Mouse (Mus musculus) myocyte (in vitro differentiated cells): ENCODE data around the gene Olfr520. TPM values are rescaled to one million over a fixed set of nuclear protein-coding genes. Genes with fewer than 3 reads are reported as not detected.

Experiments
- H3K27me3 ChIP-seq: one replicate; pipeline ENCODE4 v1.6.1; 2011; ENCODE audit not compliant: control insufficient read depth, insufficient read depth, insufficient read length
- H3K36me3 ChIP-seq: one replicate; pipeline ENCODE4 v1.6.1; 2011; ENCODE audit not compliant: control insufficient read depth, insufficient read depth
- H3K4me2 ChIP-seq: one replicate; pipeline ENCODE4 v1.6.1; 2011; ENCODE audit warnings: low read depth, control low read depth
- H3K4me3 ChIP-seq: one replicate; pipeline ENCODE4 v1.5.1; 2011; ENCODE audit warnings: mild to moderate bottlenecking, control low read depth, moderate library complexity
- H3K79me2 ChIP-seq: one replicate; pipeline ENCODE4 v1.6.1; 2011; ENCODE audit not compliant: control insufficient read depth, insufficient read depth
- H3ac ChIP-seq: one replicate; pipeline ENCODE4 v1.6.1; 2011; ENCODE audit not compliant: control insufficient read depth, insufficient read length
- CEBPB ChIP-seq: IDR thresholded peaks from 2 replicates; pipeline ENCODE4 v1.6.1; 2011; ENCODE audit warnings: mild to moderate bottlenecking, moderate library complexity; ENCODE audit not compliant: poor library complexity, insufficient read depth, severe bottlenecking
- E2F4 ChIP-seq: IDR thresholded peaks from one replicate; pipeline ENCODE4 v1.6.1; 2011; ENCODE audit warnings: mild to moderate bottlenecking, control low read depth, moderate library complexity; ENCODE audit not compliant: insufficient read depth
- MAX ChIP-seq: IDR thresholded peaks from one replicate; pipeline ENCODE4 v1.6.1; 2011; ENCODE audit warnings: low read depth, mild to moderate bottlenecking, control low read depth
- MYOD1 ChIP-seq, 3 experiments: IDR thresholded peaks; one replicate each; pipeline ENCODE4 v1.6.1; 2011; ENCODE audit warnings: control low read depth in 2 of 3, low read depth in 2 of 3, mild to moderate bottlenecking in 2 of 3, moderate library complexity in 1 of 3; ENCODE audit not compliant: insufficient read length in 2 of 3, control insufficient read depth in 1 of 3
- MYOG ChIP-seq, 3 experiments: IDR thresholded peaks; one replicate each; pipeline ENCODE4 v1.6.1; 2011; ENCODE audit warnings: control low read depth in 2 of 3, low read depth in 2 of 3, mild to moderate bottlenecking in 2 of 3; ENCODE audit not compliant: insufficient read length in 2 of 3, control insufficient read depth in 1 of 3, insufficient read depth in 1 of 3
- POLR2A ChIP-seq: IDR thresholded peaks from one replicate; pipeline ENCODE4 v1.6.1; 2011; ENCODE audit warnings: low read depth, mild to moderate bottlenecking, control low read depth, moderate library complexity; ENCODE audit not compliant: insufficient read length
- POLR2AphosphoS2 ChIP-seq: IDR thresholded peaks from one replicate; pipeline ENCODE4 v1.6.1; 2011; ENCODE audit warnings: low read depth, control low read depth; ENCODE audit not compliant: insufficient read length
- REST ChIP-seq: IDR thresholded peaks from one replicate; pipeline ENCODE4 v1.6.1; 2011; ENCODE audit warnings: mild to moderate bottlenecking, control low read depth, moderate library complexity; ENCODE audit not compliant: insufficient read depth, insufficient read length
- SRF ChIP-seq: IDR thresholded peaks from one replicate; pipeline ENCODE4 v1.6.1; 2011; ENCODE audit warnings: low read depth; ENCODE audit not compliant: control insufficient read depth, insufficient read length
- TCF12 ChIP-seq: IDR thresholded peaks from one replicate; pipeline ENCODE4 v1.6.1; 2011; ENCODE audit warnings: mild to moderate bottlenecking, control low read depth; ENCODE audit not compliant: poor library complexity, insufficient read depth, severe bottlenecking
- TCF3 ChIP-seq: IDR thresholded peaks from one replicate; pipeline ENCODE4 v1.6.1; 2011; ENCODE audit warnings: low read depth, control low read depth; ENCODE audit not compliant: insufficient read length
- USF1 ChIP-seq: IDR thresholded peaks from one replicate; pipeline ENCODE4 v1.6.1; 2011; ENCODE audit warnings: low read depth, mild to moderate bottlenecking, control low read depth, moderate library complexity
- polyA plus RNA-seq: library from polyadenylated mRNA; unstranded; fragments of >200 nt; fragmentation: generic; extraction: Trizol; gene quantifications from one replicate; pipeline ENCODE4 v1.2.1, GENCODE M21; 2012; ENCODE audit warnings: missing spikeins

The Olfr520 gene
- polyA plus RNA-seq, 1 experiment, result not detected

DNA sequence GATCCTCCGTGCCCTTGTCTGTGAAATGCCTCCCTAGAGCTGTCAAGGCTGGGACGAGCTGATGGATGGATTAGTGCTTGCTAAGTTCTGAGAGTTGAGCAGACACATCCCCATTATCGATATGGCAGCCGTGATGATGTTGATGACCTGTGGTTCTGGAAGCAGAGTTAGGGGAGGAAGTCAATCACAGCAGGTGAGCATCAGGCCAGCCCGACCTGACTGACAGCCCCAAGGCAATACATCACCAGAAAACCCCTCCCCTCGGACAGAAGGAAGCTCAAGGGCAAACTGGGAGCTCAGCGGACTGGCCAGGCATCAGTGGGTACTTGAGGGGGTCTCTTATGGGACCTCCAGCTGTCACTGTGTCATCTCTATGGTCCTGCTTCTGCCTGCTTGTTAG is 20.1 kb upstream of the Olfr520 start:
- Histone ChIP-seq H3K79me2 (no peaks in the 10 kb centered on the region), H3K4me3 (no peak overlapping the region), H3K27me3 (peaks cover 23% of the 10 kb centered on the region), H3K4me2 (no peak overlapping the region), H3K36me3 (no peaks in the 10 kb centered on the region), H3ac (no peak overlapping the region)
- TF ChIP-seq MYOD1 (IDR thresholded peaks at IDR 0.05; ENCODE audit: control insufficient read depth in 1 of 3, insufficient read length in 2 of 3, low read depth in 2 of 3) (no peak), POLR2AphosphoS2 (no peak), REST (no peak), E2F4 (no peak), CEBPB (no peak)

DNA sequence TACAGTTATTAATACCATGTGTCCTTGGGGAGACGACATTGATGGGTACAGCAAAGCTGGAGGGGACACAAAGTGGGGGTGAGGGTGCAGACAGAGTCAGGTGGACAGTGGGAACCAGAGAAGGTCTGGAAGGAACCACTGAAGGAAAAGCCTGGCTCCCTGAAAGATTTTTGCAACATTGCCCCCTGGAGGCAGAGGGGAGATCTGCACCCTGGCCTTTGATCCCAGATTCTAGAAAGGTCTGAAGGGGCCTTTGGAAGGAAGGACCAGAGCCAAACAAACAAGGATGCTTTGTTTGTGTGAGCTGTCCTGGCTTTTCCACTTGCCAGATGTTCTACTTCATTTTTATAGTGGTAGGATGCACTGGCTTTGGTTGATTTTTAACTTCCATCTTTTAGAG is 19.6 kb upstream of the Olfr520 start:
- Histone ChIP-seq H3K4me2 (no peak overlapping the region), H3K79me2 (no peaks in the 10 kb centered on the region), H3K27me3 (peaks cover 23% of the 10 kb centered on the region), H3K36me3 (no peaks in the 10 kb centered on the region), H3ac (no peak overlapping the region), H3K4me3 (no peak overlapping the region)
- no peak for TF ChIP-seq TCF3
- TF ChIP-seq TCF12, result no peak
- no peak for TF ChIP-seq E2F4
- TF ChIP-seq POLR2AphosphoS2, result no peak
- no peak for TF ChIP-seq SRF
- TF ChIP-seq MYOG (IDR thresholded peaks at IDR 0.05; ENCODE audit: control insufficient read depth in 1 of 3, insufficient read depth in 1 of 3, insufficient read length in 2 of 3, low read depth in 2 of 3), result no peak
- TF ChIP-seq MYOD1 (IDR thresholded peaks at IDR 0.05; ENCODE audit: control insufficient read depth in 1 of 3, insufficient read length in 2 of 3, low read depth in 2 of 3), result no peak
- no peak for TF ChIP-seq MAX

DNA sequence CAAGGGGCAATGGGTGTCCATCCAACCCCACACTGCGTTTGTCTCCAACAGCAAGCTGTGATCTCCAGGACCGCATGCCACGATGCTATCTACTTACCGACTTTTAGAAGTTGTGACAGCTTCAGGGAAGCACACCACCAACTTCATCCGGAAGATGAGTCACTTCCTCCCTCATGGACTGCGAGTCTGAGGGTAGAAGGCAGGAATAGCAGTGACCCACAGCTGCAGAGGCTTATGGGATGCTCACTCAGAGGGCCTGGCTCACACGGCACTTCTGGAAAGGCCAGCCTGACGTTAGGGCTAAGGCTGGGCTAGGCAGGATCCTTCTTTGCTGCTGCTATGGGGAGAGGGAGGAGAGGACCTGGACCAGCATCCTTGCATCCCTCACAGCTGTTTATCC is 18.9 kb upstream of the Olfr520 start, which contains the start of gene Slco2b1:
Gene Slco2b1 (minus strand): TSS at position 175 of the 400 bp plus-strand sequence.
- Histone ChIP-seq H3K27me3 (peaks cover 23% of the 10 kb centered on the region), H3K4me2 (no peak within 1 kb of the TSS), H3ac (no peak within 1 kb of the TSS), H3K79me2 (no peaks in the 10 kb centered on the region), H3K36me3 (no peaks in the 10 kb centered on the region), H3K4me3 (no peak within 1 kb of the TSS)
- TF ChIP-seq MAX (no peak), MYOD1 (IDR thresholded peaks at IDR 0.05; ENCODE audit: control insufficient read depth in 1 of 3, insufficient read length in 2 of 3, low read depth in 2 of 3) (no peak), TCF12 (no peak), REST (no peak), SRF (no peak), TCF3 (no peak), CEBPB (no peak), POLR2AphosphoS2 (no peak)

DNA sequence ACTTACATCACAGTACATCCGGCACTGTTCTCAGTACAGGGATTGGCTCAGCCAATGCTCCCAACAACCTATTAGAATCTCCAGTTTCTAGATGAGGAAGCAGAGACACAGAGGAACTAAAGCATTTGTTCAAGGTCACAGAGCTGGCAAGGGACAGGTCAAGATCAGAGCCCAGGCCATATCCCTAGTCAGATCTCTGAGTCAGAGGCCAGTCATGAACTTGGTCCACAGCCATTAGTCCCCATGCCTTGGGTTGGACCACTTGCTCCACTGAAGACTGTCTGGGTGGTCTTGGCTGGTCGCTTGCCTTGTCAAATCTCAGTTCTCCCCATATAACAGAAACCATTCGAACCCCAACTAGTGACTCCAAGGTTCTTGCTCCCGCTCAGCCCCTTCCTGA is 17.6 kb upstream of the Olfr520 start:
- Histone ChIP-seq H3K4me2 (no peak overlapping the region), H3K79me2 (no peaks in the 10 kb centered on the region), H3K4me3 (no peak overlapping the region), H3K27me3 (peaks cover 14% of the 10 kb centered on the region), H3K36me3 (no peaks in the 10 kb centered on the region), H3ac (no peak overlapping the region)
- no peak for TF ChIP-seq E2F4
- TF ChIP-seq MAX, result no peak
- TF ChIP-seq MYOD1 (IDR thresholded peaks at IDR 0.05; ENCODE audit: control insufficient read depth in 1 of 3, insufficient read length in 2 of 3, low read depth in 2 of 3), result no peak
- TF ChIP-seq REST, result no peak
- TF ChIP-seq CEBPB, result no peak
- no peak for TF ChIP-seq TCF3
- TF ChIP-seq MYOG (IDR thresholded peaks at IDR 0.05; ENCODE audit: control insufficient read depth in 1 of 3, insufficient read depth in 1 of 3, insufficient read length in 2 of 3, low read depth in 2 of 3), result no peak
- no peak for TF ChIP-seq POLR2AphosphoS2
- TF ChIP-seq POLR2A, result no peak
- TF ChIP-seq TCF12, result no peak
- TF ChIP-seq USF1, result no peak
- TF ChIP-seq SRF, result no peak

DNA sequence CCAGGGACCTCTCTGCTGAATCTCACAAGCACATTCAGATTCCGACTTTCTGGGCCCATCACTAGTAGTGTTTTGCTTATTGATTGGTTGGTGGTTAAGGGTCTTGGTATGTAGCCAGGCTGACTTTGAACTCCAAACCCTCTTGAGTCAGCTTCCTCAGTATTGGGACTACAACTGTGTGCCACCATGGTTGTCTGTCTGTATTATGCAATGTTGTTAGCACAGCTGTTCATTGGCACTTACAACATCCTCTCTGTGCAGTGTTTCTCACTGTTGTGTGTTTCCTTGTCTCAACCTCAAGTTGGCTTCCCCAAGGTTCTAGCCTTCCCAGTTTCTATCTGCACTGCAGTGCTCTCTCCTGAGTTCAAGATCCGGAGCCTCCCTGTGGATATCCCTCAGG is 13.5 kb upstream of the Olfr520 start:
- TF ChIP-seq MYOD1 (IDR thresholded peaks at IDR 0.05; ENCODE audit: control insufficient read depth in 1 of 3, insufficient read length in 2 of 3, low read depth in 2 of 3), result no peak
- no peak for TF ChIP-seq REST
- Histone ChIP-seq H3ac (no peak overlapping the region), H3K27me3 (no peaks in the 10 kb centered on the region), H3K4me3 (no peak overlapping the region), H3K36me3 (no peaks in the 10 kb centered on the region), H3K4me2 (no peak overlapping the region), H3K79me2 (no peaks in the 10 kb centered on the region)
